Mouse (Mus musculus): Measurements from ENCODE around the gene Arfgap3.

GRCm38 (mm10) chr15:83299916-83300582 is 50.0 kb downstream of the Arfgap3 start:
- TF ChIP-seq CTCF (IDR thresholded peaks at IDR 0.05; ENCODE audit: borderline replicate concordance, insufficient read depth, low read length) (no peak), POLR2A (IDR thresholded peaks at IDR 0.05; ENCODE audit: low read depth, low read length) (no peak)
